Mouse (Mus musculus) liver, adult 2 months (tissue): ENCODE data around the gene Esrp2.

Experiments
- CTCF ChIP-seq: fragments of 200-500 bp; IDR thresholded peaks from 2 replicates; pipeline ENCODE4 v1.5.1; 2011; ENCODE audit warnings: low read depth, low read length, control low read depth
- POLR2A ChIP-seq: fragments of 200-500 bp; IDR thresholded peaks from 2 replicates; pipeline ENCODE4 v1.6.1; 2011; ENCODE audit warnings: low read length, control low read depth; ENCODE audit not compliant: insufficient read depth; ENCODE audit errors: extremely low read depth

DNA sequence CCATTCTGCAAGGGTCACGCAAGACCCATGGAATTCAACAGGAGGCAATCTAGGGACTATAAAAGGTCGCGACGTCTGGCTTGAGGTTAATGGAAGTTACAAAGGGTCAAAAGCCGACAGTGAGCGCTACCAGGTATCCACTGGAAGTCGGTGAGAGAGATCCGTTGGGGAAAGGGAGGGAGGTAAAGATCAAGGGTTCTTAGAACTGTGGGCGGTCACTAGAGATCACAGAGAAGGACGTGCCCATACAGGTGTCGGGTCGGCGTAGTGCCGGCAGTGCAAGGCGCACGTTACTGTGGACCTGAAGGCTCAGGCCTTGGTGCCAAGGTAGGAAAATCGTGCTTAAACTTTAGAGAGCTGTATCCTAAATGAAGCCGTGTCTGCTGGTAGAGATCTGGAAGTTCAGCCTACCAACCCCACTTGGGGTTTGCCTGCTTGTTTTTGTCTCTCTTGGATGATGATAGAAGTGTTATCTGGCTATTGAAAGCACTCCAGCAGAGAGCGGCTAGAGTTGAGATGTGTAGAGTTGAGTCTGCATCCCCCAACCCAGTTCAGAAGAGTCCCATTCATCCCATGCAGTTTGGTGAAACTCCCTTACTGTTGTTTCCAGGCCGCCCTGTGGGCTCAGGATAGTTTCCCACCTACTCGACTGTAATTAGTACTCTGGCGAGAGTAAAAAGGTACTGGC lies 588 bp upstream of the Esrp2 start:
- TF ChIP-seq POLR2A (no peak), CTCF (no peak)
